Mouse (Mus musculus): Measurements from ENCODE around the gene Cenpp. TPM values are rescaled to one million over a fixed set of nuclear protein-coding genes. Genes with fewer than 3 reads are reported as not detected.

Cenpp gene
- polyA plus RNA-seq, 1 experiment from 2014 or later: 37.1 TPM

DNA sequence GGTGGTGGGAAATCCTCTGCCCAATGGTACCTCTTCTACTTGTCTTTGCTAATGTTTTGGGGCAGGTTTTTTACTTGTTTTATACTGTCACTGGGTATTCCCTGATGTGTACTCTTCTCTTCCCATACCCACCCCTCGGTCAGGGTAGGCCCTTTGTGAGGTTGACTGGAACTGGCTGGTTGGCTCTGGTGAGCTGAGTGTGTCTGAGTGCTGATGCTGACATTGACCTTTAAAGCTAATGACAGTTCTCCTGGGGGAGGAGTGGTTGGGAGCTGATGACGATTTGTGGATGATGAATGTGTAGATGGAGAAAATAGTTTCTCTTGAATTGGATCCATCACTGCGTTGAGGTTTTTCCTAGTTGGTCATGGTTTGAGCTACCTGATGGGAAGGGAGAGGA, 225.8 kb downstream of the Cenpp start:
- H3K27ac ChIP-seq: no peak overlapping the region
- no peaks in the 10 kb centered on the region for H3K9me3 ChIP-seq
- H3K4me3 ChIP-seq: no peak overlapping the region
- WGBS: 92% methylated on average over 3 of the region's 3 CpGs
- H3K27me3 ChIP-seq (ENCODE audit: poor library complexity, severe bottlenecking): no peaks in the 10 kb centered on the region
- H3K36me3 ChIP-seq (replicated peaks): 0 out of 2 replicates have a peak, but pooled peaks cover 6% of the 10 kb centered on the region
- no peak for DNase-seq (ENCODE audit: extremely low spot score, low spot score)
- peaks cover 16% of the 10 kb centered on the region for H3K4me1 ChIP-seq

GRCm38 (mm10) chr13:49421959-49422358, 230.6 kb downstream of the Cenpp start:
- no peak for DNase-seq (ENCODE audit: extremely low spot score, low spot score)
- WGBS: 31% methylated on average over 4 of the region's 4 CpGs
- Histone ChIP-seq H3K36me3 (replicated peaks) (0 out of 2 replicates have a peak, but pooled peaks cover 6% of the 10 kb centered on the region), H3K4me1 (peaks cover 29% of the 10 kb centered on the region), H3K27ac (peak overlapping the region; percentile 92), H3K4me3 (peak overlapping the region; percentile 77), H3K9me3 (no peaks in the 10 kb centered on the region), H3K27me3 (ENCODE audit: poor library complexity, severe bottlenecking) (no peaks in the 10 kb centered on the region)

DNA sequence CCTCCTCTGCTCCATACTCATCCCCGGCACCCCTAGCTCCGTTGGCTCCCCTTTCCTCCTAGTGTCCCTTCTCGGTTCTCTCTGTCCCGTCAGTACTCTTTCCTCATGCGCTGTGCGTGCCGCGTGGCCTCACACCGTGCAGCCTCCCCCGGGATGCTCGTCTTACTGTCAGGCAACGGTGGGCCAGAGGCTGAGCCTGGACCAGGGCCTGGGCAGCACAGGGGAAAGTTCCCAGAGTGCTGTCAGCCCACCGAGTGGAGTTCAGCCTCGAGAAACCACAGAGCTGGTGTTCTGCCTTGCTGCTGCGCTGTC, 231.0 kb downstream of the Cenpp start:
- no peak for DNase-seq (ENCODE audit: extremely low spot score, low spot score)
- Histone ChIP-seq H3K27ac (peak overlapping the region; percentile 92), H3K9me3 (no peaks in the 10 kb centered on the region), H3K4me1 (peaks cover 29% of the 10 kb centered on the region), H3K27me3 (ENCODE audit: poor library complexity, severe bottlenecking) (no peaks in the 10 kb centered on the region), H3K36me3 (replicated peaks) (0 out of 2 replicates have a peak, but pooled peaks cover 6% of the 10 kb centered on the region), H3K4me3 (peak overlapping the region; percentile 77)
- WGBS: under 1% methylated on average over 15 of the region's 15 CpGs

- Histone ChIP-seq H3K27me3 (ENCODE audit: poor library complexity, severe bottlenecking) (no peaks in the 10 kb centered on the region), H3K27ac (peak within 1 kb of the TSS; percentile 92), H3K36me3 (replicated peaks) (0 out of 2 replicates have a peak, but pooled peaks cover 6% of the 10 kb centered on the region), H3K4me3 (peak within 1 kb of the TSS; percentile 77), H3K4me1 (peaks cover 29% of the 10 kb centered on the region), H3K9me3 (no peaks in the 10 kb centered on the region)
- WGBS: under 1% methylated on average over 69 of the region's 69 CpGs
- peak; percentile 99 for DNase-seq (ENCODE audit: extremely low spot score, low spot score)
Observed at GRCm38 (mm10) chr13:49420754-49421605, 231.6 kb downstream of the Cenpp start, which contains the start of gene Ippk. TSS of gene Ippk (plus strand) at chr13:49421249.

Other genes with a start within 250 kb of the Cenpp start
- 18.7 and 20.4 TPM in 2 replicates for gene Ippk, start 231.5 kb downstream of the Cenpp start, polyA plus RNA-seq (2016; fragmentation: Nextera tagmentation; extraction: Ambion mirVana)
- 1.5 and 1.8 TPM in 2 replicates for gene Tes3-ps, start 159.5 kb downstream of the Cenpp start, polyA plus RNA-seq (2016; fragmentation: Nextera tagmentation; extraction: Ambion mirVana)
- 0.34 and 0.63 TPM in 2 replicates for gene Ecm2, start 148.0 kb downstream of the Cenpp start, polyA plus RNA-seq (2016; fragmentation: Nextera tagmentation; extraction: Ambion mirVana)
- 0.18 and 0.21 TPM in 2 replicates for gene Aspn, start 108.3 kb downstream of the Cenpp start, polyA plus RNA-seq (2016; fragmentation: Nextera tagmentation; extraction: Ambion mirVana)
- 0.99 and 1.1 TPM in 2 replicates for gene Omd, start 70.3 kb downstream of the Cenpp start, polyA plus RNA-seq (2016; fragmentation: Nextera tagmentation; extraction: Ambion mirVana)
- 1.7 and 2.6 TPM in 2 replicates for gene Ogn, start 44.7 kb downstream of the Cenpp start, polyA plus RNA-seq (2016; fragmentation: Nextera tagmentation; extraction: Ambion mirVana)
- 23.1 and 25.9 TPM in 2 replicates for gene Nol8, start 293 bp upstream of the Cenpp start, polyA plus RNA-seq (2016; fragmentation: Nextera tagmentation; extraction: Ambion mirVana)
- gene Iars, start 29.3 kb upstream of the Cenpp start, polyA plus RNA-seq (2016; fragmentation: Nextera tagmentation; extraction: Ambion mirVana): 120 and 125 TPM in 2 replicates
- not detected in 2 replicates for gene Gm30302, start 146.2 kb upstream of the Cenpp start, polyA plus RNA-seq (2016; fragmentation: Nextera tagmentation; extraction: Ambion mirVana)